Mouse (Mus musculus) intestine, postnatal 0 days (tissue): ENCODE measurements around the gene Mdm2. TPM values are rescaled to one million over a fixed set of nuclear protein-coding genes. Genes with fewer than 3 reads are reported as not detected.

Source experiments
- ATAC-seq: fragments of 200-750 bp; cut with Nextera tagmentation; 2 replicates; pipeline ENCODE4 v1.8.0; 2017; ENCODE audit warnings: mild to moderate bottlenecking, moderate TSS enrichment, moderate library complexity
- H3K27ac ChIP-seq: fragments of 300-500 bp; sonication (generic); 2 replicates; pipeline ENCODE4 v1.5.1; 2014; ENCODE audit warnings: mild to moderate bottlenecking, low read depth, low read length, moderate library complexity
- H3K27me3 ChIP-seq: fragments of 300-500 bp; sonication (generic); replicated peaks from 2 replicates; pipeline ENCODE4 v1.6.1; 2014; ENCODE audit warnings: low read length, mixed read lengths; ENCODE audit not compliant: control insufficient read depth, insufficient read depth
- H3K36me3 ChIP-seq: fragments of 300-500 bp; sonication (generic); 2 replicates; pipeline ENCODE4 v1.6.1; 2014; ENCODE audit warnings: mild to moderate bottlenecking, moderate library complexity; ENCODE audit not compliant: control insufficient read depth, insufficient read depth
- H3K4me1 ChIP-seq: fragments of 300-500 bp; sonication (generic); replicated peaks from 2 replicates; pipeline ENCODE4 v1.6.1; 2014; ENCODE audit warnings: antibody characterized with exemption, low read length, mixed read lengths; ENCODE audit not compliant: control insufficient read depth, insufficient read depth
- H3K4me2 ChIP-seq: fragments of 300-500 bp; sonication (generic); replicated peaks from 2 replicates; pipeline ENCODE4 v1.6.1; 2014; ENCODE audit warnings: low read depth, mild to moderate bottlenecking, moderate library complexity
- H3K4me3 ChIP-seq: fragments of 300-500 bp; sonication (generic); 2 replicates; pipeline ENCODE4 v1.5.1; 2014; ENCODE audit warnings: low read depth, low read length
- H3K9ac ChIP-seq: fragments of 300-500 bp; sonication (generic); 2 replicates; pipeline ENCODE4 v1.6.1; 2014; ENCODE audit warnings: mild to moderate bottlenecking, low read depth, low read length
- H3K9me3 ChIP-seq: fragments of 300-500 bp; sonication (generic); 2 replicates; pipeline ENCODE4 v1.6.1; 2016; ENCODE audit warnings: mixed run types; ENCODE audit not compliant: control insufficient read depth
- CTCF ChIP-seq: sonication (generic); IDR thresholded peaks from 2 replicates; pipeline ENCODE4 v1.5.1; 2016; ENCODE audit warnings: low read depth, mild to moderate bottlenecking, control low read depth, antibody characterized with exemption, moderate library complexity
- WGBS: fragments of 180-500 bp; shearing (Covaris S2); extraction: QIAGEN DNeasy Blood & Tissue Kit; methylation state at CpG from one replicate; pipeline ENCODE4 v1.1.7; 2014; 5-methylcytosine and 5-hydroxymethylcytosine counted together
- polyA plus RNA-seq: library from polyadenylated mRNA; unstranded; fragments of >200 nt; fragmentation: Nextera tagmentation; extraction: Ambion mirVana; gene quantifications from 2 replicates; pipeline ENCODE4 v1.2.1, GENCODE M21; 2015

The Mdm2 gene
- polyA plus RNA-seq, 1 experiment from 2014 or later = 16.5 TPM

DNA sequence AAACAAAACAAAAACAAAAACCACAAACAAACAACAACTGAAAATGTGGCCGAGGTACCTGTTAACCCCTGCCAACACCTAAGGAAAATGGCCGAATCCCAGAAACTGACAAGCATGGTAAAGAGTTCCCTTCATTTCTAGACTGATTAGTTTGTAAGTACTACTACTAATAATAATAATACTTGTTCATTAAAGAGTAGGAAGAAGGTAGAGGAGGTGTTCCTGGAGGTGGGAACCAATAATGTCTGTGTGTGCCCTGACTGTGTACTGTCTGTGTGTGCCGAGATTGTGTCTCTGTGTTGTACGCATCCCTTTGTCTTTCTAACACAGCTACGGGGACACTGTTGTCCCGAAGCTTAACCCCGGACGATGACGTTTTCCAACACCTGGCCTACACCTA, 39.3 kb downstream of the Mdm2 start:
- H3K4me2 ChIP-seq = no peak overlapping the region
- peaks cover 10% of the 10 kb centered on the region; the same call in 1 of the 2 replicates for H3K36me3 ChIP-seq
- H3K4me1 ChIP-seq = peaks cover 10% of the 10 kb centered on the region; the same call in 1 of the 2 replicates
- H3K27ac ChIP-seq = no peak overlapping the region
- TF ChIP-seq CTCF = no peak
- no peak for ATAC-seq
- H3K27me3 ChIP-seq = no peaks in the 10 kb centered on the region
- 92% methylated on average over 9 of the region's 9 CpGs for WGBS
- H3K9me3 ChIP-seq = no peaks in the 10 kb centered on the region
- H3K9ac ChIP-seq = no peak overlapping the region
- no peak overlapping the region for H3K4me3 ChIP-seq

DNA sequence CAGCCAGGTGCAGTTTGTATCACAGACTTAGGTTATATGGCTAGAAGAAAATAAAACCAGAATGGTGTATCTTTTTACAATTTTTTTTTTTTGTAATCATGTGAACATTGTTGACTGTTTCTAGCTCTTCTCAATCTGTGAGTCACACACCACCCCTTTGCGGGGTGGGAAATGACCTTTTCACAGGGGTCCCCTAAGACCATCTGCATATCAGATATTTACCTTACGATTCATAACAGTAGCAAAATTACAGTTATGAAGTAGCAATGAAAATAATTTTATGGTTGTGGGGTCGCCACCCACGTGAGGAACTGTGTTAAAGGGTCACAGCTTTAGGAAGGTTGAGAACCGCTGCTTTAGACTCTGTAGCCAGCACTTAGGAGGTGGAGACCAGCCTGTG, 39.8 kb downstream of the Mdm2 start:
- Histone ChIP-seq H3K4me1 (peaks cover 10% of the 10 kb centered on the region; the same call in 1 of the 2 replicates), H3K9me3 (no peaks in the 10 kb centered on the region), H3K36me3 (peaks cover 10% of the 10 kb centered on the region; the same call in 1 of the 2 replicates), H3K27me3 (no peaks in the 10 kb centered on the region), H3K27ac (0 out of 2 replicates have a peak overlapping the region, but pooled peaks have one; percentile 84), H3K4me3 (no peak overlapping the region), H3K4me2 (no peak overlapping the region), H3K9ac (no peak overlapping the region)
- ATAC-seq = no peak
- no peak for TF ChIP-seq CTCF
- WGBS = 67% methylated on average over 5 of the region's 5 CpGs

DNA sequence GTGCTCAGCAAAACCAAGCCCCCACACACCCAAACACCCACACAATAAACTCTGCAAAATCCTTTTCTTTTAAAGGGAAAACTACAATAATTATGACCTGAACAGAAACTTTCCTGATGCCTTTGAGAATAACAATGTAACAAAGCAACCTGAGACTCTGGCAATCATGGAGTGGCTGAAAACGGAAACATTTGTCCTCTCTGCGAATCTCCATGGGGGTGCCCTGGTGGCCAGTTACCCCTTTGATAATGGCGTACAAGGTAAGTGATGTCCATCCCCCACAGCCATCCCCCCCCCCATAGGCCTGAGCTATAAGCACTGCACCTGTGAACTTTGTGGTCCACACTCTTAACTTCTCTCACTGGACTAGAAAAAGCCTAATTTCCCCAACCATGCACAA, 40.5 kb downstream of the Mdm2 start:
- ATAC-seq = no peak
- no peak for TF ChIP-seq CTCF
- no peaks in the 10 kb centered on the region for H3K9me3 ChIP-seq
- no peak overlapping the region for H3K9ac ChIP-seq
- no peaks in the 10 kb centered on the region for H3K27me3 ChIP-seq
- peaks cover 10% of the 10 kb centered on the region; the same call in 1 of the 2 replicates for H3K36me3 ChIP-seq
- peak overlapping the region; percentile 84 for H3K27ac ChIP-seq
- H3K4me2 ChIP-seq = no peak overlapping the region
- no peak overlapping the region for H3K4me3 ChIP-seq
- WGBS = 85% methylated on average over 3 of the region's 3 CpGs
- H3K4me1 ChIP-seq = peaks cover 10% of the 10 kb centered on the region; the same call in 1 of the 2 replicates

DNA sequence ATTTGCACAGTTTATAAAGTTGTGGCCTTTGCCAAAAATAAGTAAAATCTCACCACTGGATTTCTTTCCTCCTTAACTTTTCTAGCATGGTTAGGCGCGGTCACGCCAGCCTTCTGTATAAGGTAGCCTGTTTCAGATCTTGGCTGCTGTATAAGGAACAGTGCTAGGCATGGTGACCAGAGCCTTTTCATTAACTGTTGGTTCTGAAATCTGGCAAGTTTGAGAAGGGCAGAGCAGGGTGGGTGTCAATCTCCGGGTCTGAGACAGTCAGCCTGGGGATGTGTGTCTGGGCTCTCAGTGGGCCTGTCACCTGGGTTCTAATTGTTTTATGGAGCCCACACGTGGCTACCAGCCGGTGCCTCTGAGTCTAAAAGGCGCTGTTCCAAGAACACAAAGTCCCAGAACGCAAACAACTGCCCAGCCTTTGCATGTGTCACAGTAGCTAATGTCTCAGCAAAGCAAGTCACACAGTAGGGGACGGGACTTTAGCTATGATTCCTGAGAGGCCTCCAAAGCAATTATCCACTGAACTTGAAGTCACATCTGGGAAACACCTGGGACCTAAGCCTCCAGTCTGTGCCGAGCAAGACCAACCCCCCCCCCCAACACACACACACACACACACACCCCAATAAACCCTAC, 41.0 kb downstream of the Mdm2 start:
- Histone ChIP-seq H3K9me3 (no peaks in the 10 kb centered on the region), H3K4me2 (no peak overlapping the region), H3K36me3 (peaks cover 10% of the 10 kb centered on the region; the same call in 1 of the 2 replicates), H3K9ac (0 out of 2 replicates have a peak overlapping the region, but pooled peaks have one; percentile 12), H3K4me1 (peaks cover 10% of the 10 kb centered on the region; the same call in 1 of the 2 replicates), H3K27me3 (no peaks in the 10 kb centered on the region), H3K27ac (peak overlapping the region; percentile 84), H3K4me3 (no peak overlapping the region)
- peak; percentile 92 for ATAC-seq
- TF ChIP-seq CTCF = peak; percentile 28
- WGBS = 26% methylated on average over 10 of the region's 10 CpGs

DNA sequence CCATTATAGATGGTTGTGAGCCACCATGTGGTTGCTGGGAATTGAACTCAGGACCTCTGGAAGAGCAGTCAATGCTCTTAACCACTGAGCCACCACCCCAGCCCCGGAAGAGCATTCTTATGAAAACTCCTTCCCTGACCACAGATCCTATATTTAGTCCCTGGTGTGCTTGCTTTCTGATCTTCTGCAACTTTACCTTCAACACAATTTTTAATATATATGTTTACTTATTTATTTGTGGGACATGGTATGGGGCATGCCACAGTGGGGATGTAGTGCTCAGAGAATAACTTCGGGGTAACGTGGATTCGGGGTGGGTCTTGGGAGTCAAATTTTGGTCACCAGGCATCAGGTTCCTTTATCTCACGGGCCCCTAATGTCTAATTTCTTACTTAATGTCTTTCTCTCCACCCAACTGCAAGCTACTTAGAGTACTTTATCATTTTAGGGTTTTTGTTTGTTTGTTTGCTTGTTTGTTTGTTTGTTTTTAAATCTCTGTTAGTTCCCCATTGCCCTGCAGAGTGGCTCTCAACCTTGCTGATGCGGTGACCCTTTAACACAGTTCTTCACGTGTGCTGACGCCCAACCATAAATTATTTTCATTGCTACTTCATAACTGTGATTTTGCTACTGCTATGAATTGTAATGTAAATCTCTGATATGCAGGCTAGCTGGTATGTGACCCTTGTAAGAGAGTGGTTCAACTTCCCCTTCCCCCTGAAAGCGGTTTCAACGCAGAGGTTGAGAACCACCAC, 41.8 kb downstream of the Mdm2 start:
- Histone ChIP-seq H3K9me3 (no peaks in the 10 kb centered on the region), H3K4me2 (no peak overlapping the region), H3K4me1 (peaks cover 14% of the 10 kb centered on the region; the same call in 1 of the 2 replicates), H3K27ac (peak overlapping the region; percentile 84), H3K27me3 (no peaks in the 10 kb centered on the region), H3K4me3 (no peak overlapping the region), H3K36me3 (peaks cover 10% of the 10 kb centered on the region; the same call in 1 of the 2 replicates), H3K9ac (0 out of 2 replicates have a peak overlapping the region, but pooled peaks have one; percentile 12)
- WGBS = 71% methylated on average over 10 of the region's 10 CpGs
- TF ChIP-seq CTCF = no peak
- ATAC-seq = no peak
